Mouse (Mus musculus) thymus, adult 2 months (tissue): ENCODE measurements around the gene Sestd1.

Experiments used
- CTCF ChIP-seq: fragments of 200-500 bp; IDR thresholded peaks from 2 replicates; pipeline ENCODE4 v1.5.1; 2012; ENCODE audit warnings: mild to moderate bottlenecking, control low read depth, low read length, moderate library complexity, borderline replicate concordance; ENCODE audit not compliant: control insufficient read depth, poor library complexity, insufficient read depth; ENCODE audit errors: extremely low read depth
- POLR2A ChIP-seq: fragments of 200-500 bp; IDR thresholded peaks from 2 replicates; pipeline ENCODE4 v1.6.1; 2012; ENCODE audit warnings: mild to moderate bottlenecking, low read length, control low read depth, moderate library complexity; ENCODE audit not compliant: control insufficient read depth, poor library complexity, insufficient read depth; ENCODE audit errors: extremely low read depth

DNA sequence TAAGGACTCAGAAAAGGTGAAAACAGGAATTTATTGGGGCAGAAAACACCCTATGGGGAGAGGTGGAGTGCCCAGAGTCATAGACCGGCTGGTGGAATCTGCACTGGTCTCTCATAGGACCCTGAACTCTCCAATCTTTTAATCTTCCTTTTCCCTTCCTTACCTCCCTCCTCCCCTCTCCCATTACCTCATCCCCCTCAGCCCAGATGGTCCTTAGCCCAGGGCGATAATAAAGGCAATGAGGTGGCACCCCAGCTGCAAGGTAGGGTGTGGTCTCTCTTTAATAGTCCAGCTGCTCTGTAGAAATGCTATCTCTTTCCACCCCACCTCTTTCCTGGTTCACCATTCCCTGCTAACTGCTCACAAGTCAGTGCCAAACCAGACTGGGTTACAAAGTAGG lies 102.9 kb downstream of the Sestd1 start:
- TF ChIP-seq CTCF (no peak), POLR2A (no peak)
